Mouse (Mus musculus) 3T3-L1 (cell line): ENCODE results near the gene Alg13.

ENCODE experiments used
- DNase-seq: peaks from one replicate; pipeline ENCODE4 v3.0.0-alpha.2; 2015; ENCODE audit warnings: low read depth, low spot score

The Alg13 gene

DNA sequence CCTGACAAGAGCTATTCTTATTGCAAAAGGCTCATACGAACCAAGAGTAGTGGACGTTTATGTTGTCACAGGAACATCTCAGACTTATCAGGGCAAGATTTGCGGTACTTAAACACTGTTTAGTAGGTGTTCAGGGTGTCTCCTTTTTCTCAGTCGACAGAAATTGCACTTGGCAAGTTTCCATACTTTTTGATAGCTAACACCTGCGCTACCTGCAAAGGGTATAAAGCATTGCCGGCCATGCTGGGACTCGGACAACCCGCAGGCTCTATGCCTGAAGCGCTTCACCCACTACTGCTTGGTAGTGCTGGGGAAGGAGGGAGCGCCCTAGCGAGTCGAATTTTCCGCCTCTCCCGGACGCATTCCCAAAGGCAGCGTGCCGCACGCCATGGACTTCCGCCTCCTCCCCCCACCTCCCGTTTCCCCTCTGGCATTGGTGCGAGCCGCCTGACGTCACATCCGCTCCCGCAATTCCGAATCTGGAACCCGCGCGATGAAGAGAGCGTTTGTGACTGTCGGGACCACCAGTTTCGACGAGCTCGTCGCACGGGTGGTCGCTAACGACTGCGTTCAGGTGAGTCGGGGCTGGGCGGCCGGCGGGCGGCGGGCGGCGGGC, at the start of gene Alg13:
Gene Alg13, plus strand, starts transcription at position 257 of the 616 bp plus-strand sequence.
- peak; percentile 82 for DNase-seq

- DNase-seq = no peak
Observed at GRCm38 (mm10) chrX:144268606-144269005, 49.0 kb upstream of the Alg13 start.

GRCm38 (mm10) chrX:144301476-144301875, 16.1 kb upstream of the Alg13 start:
- peak; percentile 51 for DNase-seq

- no peak for DNase-seq
Observed at GRCm38 (mm10) chrX:144305659-144306058, 11.9 kb upstream of the Alg13 start.

DNA sequence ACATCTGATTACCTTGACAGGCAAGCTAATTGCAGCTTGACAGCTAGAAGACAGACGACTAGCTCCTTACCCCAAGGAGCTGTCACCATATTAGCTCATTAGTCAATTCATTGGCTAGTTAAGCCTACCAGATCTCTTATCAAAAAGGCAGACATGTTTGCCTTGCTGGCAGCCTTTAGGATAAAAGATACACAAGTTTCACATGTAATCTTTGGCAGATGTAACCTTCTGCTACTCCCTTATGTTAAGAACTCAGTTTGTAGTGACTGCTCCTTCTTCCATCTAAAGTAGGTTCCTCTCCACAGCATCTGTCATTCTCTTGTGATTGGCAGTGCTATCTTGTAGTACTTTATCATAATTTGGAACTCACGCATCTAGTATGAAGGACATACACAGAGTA, 3.6 kb upstream of the Alg13 start:
- DNase-seq = no peak

- DNase-seq = peak; percentile 48
Observed at GRCm38 (mm10) chrX:144315028-144315427, 2.6 kb upstream of the Alg13 start.

GRCm38 (mm10) chrX:144316004-144316403, 1.6 kb upstream of the Alg13 start:
- DNase-seq = no peak

DNA sequence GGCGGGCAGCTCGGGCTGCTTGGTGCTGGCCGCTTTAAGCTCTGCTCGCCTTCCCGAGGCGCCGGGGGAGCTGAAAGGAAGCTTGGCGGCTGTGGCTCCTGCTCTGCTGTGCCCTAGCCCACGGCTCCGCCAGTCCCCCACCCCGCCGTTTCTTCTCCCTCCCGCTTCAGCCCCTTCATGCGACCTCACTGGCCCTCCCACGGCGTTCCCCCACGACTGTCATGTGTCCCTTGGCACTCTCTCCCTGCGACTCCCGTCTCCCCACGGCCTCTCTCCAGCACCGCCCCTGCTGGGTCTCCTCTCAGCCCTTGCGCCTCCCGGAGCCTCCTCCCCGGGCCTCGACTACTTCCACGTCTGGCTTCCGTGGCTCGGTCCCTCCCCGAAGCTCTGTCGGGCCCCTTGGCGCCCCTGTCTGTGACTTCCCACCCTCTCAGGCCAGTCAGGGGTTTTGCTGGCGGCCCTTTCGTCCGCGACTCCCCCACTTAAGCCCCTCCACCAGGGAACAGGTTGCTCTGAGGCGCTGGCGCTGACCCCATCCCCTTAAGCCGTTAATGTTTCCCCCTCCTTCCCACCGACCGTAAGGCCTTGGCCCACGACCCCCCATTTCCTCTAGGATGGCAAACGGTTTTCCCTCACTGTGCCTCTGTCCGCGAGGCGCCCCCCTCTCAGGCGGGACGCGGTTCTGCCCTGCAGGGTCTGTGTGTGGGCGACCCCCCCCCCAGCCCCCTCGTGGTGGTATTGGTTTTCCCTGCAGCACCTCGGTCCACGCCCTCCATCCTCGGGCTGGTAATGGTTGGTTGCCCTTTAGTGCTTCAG, 768 bp downstream of the Alg13 start:
- peak; percentile 34 for DNase-seq

DNA sequence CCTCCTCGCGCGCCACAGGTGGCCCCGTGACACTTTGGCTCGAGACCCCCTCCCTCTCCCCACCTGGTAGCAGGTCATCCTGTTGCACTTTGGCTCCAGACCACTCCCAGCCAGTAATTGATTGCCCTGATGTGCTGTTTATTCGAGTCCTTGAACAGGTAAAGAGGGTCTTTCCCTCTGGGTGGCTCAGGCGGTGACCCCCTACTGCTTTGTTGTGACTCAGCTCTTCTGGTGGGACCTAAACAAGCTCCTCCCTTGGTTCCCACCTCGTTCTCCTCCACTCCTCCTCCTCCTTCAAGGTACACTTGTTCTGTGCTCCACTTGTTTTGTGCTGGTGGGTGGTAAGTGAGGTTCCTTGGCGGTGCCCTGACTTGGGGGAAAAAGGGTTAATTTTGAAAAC, 1.8 kb downstream of the Alg13 start:
- DNase-seq = no peak

- no peak for DNase-seq
Observed at GRCm38 (mm10) chrX:144325375-144325774, 7.8 kb downstream of the Alg13 start.

GRCm38 (mm10) chrX:144335332-144336015, 17.9 kb downstream of the Alg13 start:
- no peak for DNase-seq

- no peak for DNase-seq
Observed at GRCm38 (mm10) chrX:144337938-144338337, 20.3 kb downstream of the Alg13 start.

DNA sequence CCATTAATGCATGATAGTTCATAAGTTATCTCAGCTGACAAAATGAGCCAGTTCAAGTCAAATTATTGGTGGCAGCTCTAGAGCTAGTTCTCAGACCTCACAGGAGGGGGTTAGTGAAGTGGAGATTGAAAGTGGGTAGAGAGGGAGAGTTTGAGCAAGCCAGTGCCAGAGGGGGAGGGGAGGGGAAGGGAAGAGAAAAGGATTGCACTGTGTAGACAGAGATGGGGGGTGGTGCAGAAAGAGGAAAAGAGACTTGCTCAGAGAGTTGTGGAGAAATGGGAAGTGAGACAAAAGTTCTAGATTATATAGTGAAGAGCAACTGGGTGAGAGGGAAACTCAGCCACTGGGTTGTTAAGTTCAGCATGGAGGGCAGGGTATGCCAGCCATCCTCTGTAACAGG, 20.8 kb downstream of the Alg13 start:
- no peak for DNase-seq

DNA sequence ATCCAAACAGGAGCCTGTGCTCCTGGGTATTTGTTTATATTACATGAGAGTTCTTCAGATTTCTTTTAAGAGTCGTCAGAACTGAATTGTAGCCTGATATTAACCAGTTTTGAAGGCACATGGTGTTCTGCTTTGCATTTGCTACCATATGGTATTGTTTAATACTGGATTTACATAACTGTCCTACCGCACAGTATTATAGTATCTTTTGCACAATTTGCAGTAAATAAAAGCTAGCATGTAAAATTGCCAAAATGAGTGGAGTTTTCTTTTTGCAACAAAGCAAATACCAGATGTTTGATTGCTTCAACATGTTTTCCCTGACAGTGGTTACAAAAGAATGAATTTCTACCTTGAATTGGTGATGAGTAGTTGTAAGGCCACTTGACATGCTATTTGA, 56.6 kb downstream of the Alg13 start:
- DNase-seq = no peak

DNA sequence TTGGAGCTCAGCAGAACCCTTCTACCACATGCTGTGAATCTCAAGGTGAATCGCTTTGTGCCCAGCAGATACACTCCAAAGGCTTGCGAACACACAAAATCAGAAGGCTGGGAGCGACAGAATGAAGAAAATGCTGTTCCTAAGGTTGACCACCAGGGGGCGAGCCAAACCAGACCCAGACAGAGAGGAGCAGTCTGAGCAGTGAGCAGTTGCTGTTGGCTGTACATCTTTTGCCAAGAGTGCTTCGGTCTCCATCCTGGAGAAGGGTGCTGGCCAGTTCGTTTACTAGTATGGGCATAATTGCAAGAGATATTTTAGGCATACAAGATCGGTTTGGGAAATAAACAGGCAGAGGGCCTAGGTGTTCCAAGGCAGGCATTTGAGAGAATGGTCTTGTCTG, 85.9 kb downstream of the Alg13 start:
- DNase-seq = peak; percentile 57

DNA sequence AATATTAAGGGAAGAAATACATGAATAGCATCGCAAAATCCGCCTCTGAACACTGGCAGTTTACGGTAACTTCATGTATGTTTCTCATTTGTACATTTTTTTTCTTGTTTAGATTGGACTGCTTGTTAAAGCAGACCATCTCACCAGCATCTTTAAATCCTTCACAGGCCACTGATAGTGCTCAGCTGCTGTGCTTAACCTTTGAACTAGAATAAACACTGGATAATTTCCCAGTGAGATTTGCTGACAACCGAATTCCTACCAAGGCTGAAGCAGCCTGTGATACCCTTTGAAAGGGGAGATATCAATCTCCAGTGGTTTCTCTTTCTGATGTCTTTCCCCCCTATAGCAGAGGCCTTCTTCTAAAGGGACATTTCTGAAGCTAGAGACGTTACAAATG, 90.4 kb downstream of the Alg13 start:
- DNase-seq = no peak

DNA sequence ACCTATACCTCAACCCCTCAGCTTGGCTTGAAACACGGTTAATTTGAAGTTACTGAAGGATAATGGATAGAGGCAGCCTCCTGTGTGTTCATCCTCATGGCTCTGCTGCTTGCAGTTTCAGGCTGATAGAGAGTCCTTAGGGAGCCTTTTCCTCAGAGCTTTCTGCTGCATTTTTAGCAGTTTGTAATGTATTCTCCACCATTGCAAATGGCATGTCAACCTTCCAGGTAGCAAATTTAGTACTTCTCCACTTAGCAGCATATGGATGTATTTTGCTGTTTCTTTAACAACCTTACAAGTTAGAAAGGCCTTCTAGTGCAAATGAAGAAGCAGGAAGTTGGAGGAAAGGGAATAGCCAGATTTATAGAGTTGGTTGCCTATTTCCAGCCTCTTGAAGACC, 102.7 kb downstream of the Alg13 start:
- no peak for DNase-seq

- no peak for DNase-seq
Observed at GRCm38 (mm10) chrX:144421091-144421490, 103.5 kb downstream of the Alg13 start.

- DNase-seq = no peak
Observed at GRCm38 (mm10) chrX:144423848-144424247, 106.2 kb downstream of the Alg13 start.
